Mouse (Mus musculus): Measurements from ENCODE around the gene H13.

GRCm38 (mm10) chr2:152756474-152757393, 87.5 kb downstream of the H13 start:
- TF ChIP-seq CTCF (IDR thresholded peaks at IDR 0.05; ENCODE audit: control insufficient read depth, insufficient read depth, low read length) (no peak), POLR2A (IDR thresholded peaks at IDR 0.05; ENCODE audit: borderline replicate concordance, control insufficient read depth, low read depth, low read length) (no peak)
